Mouse (Mus musculus) limb, embryonic 13.5 days (tissue): ENCODE measurements around the gene Mesp1. TPM values are rescaled to one million over a fixed set of nuclear protein-coding genes. Genes with fewer than 3 reads are reported as not detected.

Experiments used
- ATAC-seq: fragments of 200-750 bp; cut with Nextera tagmentation; 2 replicates; pipeline ENCODE4 v1.8.0; 2017; ENCODE audit warnings: low read depth, moderate number of reproducible peaks, moderate TSS enrichment; ENCODE audit not compliant: low FRiP score
- H3K27ac ChIP-seq: fragments of 300-500 bp; sonication (generic); 2 replicates; pipeline ENCODE4 v1.5.1; 2015; ENCODE audit warnings: inconsistent platforms, mild to moderate bottlenecking, moderate library complexity
- H3K27me3 ChIP-seq: fragments of 300-500 bp; sonication (generic); 2 replicates; pipeline ENCODE4 v1.6.1; 2015; ENCODE audit warnings: mild to moderate bottlenecking, inconsistent platforms
- H3K36me3 ChIP-seq: fragments of 300-500 bp; sonication (generic); 2 replicates; pipeline ENCODE4 v1.6.1; 2015; ENCODE audit warnings: inconsistent platforms, mild to moderate bottlenecking, moderate library complexity
- H3K4me1 ChIP-seq: fragments of 300-500 bp; sonication (generic); 2 replicates; pipeline ENCODE4 v1.6.1; 2015; ENCODE audit warnings: inconsistent platforms
- H3K4me2 ChIP-seq: fragments of 300-500 bp; sonication (generic); replicated peaks from 2 replicates; pipeline ENCODE4 v1.6.1; 2015; ENCODE audit warnings: inconsistent platforms, mild to moderate bottlenecking, moderate library complexity
- H3K4me3 ChIP-seq: fragments of 300-500 bp; sonication (generic); 2 replicates; pipeline ENCODE4 v1.5.1; 2015; ENCODE audit warnings: moderate library complexity, mild to moderate bottlenecking, inconsistent platforms
- H3K9ac ChIP-seq: fragments of 300-500 bp; sonication (generic); 2 replicates; pipeline ENCODE4 v1.6.1; 2015; ENCODE audit warnings: mild to moderate bottlenecking, inconsistent platforms
- H3K9me3 ChIP-seq: fragments of 300-500 bp; sonication (generic); 2 replicates; pipeline ENCODE4 v1.6.1; 2016; ENCODE audit warnings: inconsistent platforms
- WGBS: fragments of 180-500 bp; shearing (Covaris S2); methylation state at CpG from one replicate; pipeline ENCODE4 v1.1.7; 2015; 5-methylcytosine and 5-hydroxymethylcytosine counted together
- polyA plus RNA-seq: library from polyadenylated mRNA; unstranded; fragments of >200 nt; fragmentation: Nextera tagmentation; extraction: Ambion mirVana; gene quantifications from 2 replicates; pipeline ENCODE4 v1.2.1, GENCODE M21; 2015

The Mesp1 gene
- polyA plus RNA-seq, 1 experiment from 2014 or later = not detected

DNA sequence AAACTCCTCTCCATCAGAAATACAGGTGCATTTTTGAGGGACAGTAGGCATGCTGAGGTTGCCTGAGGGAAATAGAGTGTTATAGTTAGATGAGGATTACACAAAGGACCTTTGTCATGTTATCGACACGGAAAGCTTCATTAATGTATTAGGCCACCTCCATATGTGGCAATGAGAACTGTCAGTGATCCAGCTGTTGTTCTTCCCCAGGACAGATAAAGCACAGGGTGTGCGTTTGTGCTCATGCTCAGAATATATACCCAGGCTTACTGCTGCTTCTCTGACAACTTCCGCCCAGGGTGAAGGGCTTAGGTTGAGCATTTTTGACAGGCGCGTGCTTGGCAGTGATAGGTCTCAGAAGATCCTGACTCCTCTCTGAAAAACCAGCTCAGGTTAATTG is 44.1 kb downstream of the Mesp1 start:
- no peak overlapping the region for H3K4me2 ChIP-seq
- 87% methylated on average over 6 of the region's 6 CpGs for WGBS
- H3K4me1 ChIP-seq = no peaks in the 10 kb centered on the region
- H3K27me3 ChIP-seq = no peaks in the 10 kb centered on the region
- no peak overlapping the region for H3K27ac ChIP-seq
- ATAC-seq = no peak
- no peaks in the 10 kb centered on the region for H3K36me3 ChIP-seq
- H3K9ac ChIP-seq = no peak overlapping the region
- no peak overlapping the region for H3K4me3 ChIP-seq
- H3K9me3 ChIP-seq = no peaks in the 10 kb centered on the region

DNA sequence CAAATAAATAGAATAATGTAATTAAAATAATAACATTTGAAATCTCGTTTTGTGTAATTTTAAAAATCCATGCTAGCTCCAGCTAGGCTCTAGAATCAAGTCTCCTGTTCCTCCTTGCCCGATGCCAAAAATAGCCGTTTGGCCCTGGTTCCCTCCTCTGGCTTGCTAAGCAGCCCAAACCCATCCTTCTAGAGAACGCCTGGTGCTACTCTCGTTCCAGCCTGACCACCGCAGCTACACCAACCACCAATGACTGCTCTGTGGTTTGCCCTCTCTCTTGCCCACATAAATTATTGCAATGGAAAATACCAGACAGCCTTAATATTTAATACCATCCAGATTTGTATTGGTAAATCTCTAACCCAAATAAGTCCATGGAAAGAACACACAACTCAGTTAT is 45.9 kb downstream of the Mesp1 start:
- no peak overlapping the region for H3K9ac ChIP-seq
- H3K27ac ChIP-seq = no peak overlapping the region
- no peaks in the 10 kb centered on the region for H3K9me3 ChIP-seq
- H3K27me3 ChIP-seq = no peaks in the 10 kb centered on the region
- 73% methylated on average over 6 of the region's 6 CpGs for WGBS
- H3K4me3 ChIP-seq = no peak overlapping the region
- no peak for ATAC-seq
- peaks cover 7% of the 10 kb centered on the region; the same call in 1 of the 2 replicates for H3K4me1 ChIP-seq
- no peaks in the 10 kb centered on the region for H3K36me3 ChIP-seq
- no peak overlapping the region for H3K4me2 ChIP-seq

- no peak overlapping the region for H3K9ac ChIP-seq
- H3K27me3 ChIP-seq = no peaks in the 10 kb centered on the region
- ATAC-seq = no peak
- no peaks in the 10 kb centered on the region for H3K9me3 ChIP-seq
- H3K4me2 ChIP-seq = no peak overlapping the region
- no peak overlapping the region for H3K27ac ChIP-seq
- H3K36me3 ChIP-seq = no peaks in the 10 kb centered on the region
- WGBS = 74% methylated on average over 5 of the region's 5 CpGs
- H3K4me1 ChIP-seq = peaks cover 9% of the 10 kb centered on the region; the same call in 1 of the 2 replicates
- H3K4me3 ChIP-seq = no peak overlapping the region
Measured at GRCm38 (mm10) chr7:79744585-79744984, 49.0 kb downstream of the Mesp1 start.

GRCm38 (mm10) chr7:79744051-79744450 is 49.5 kb downstream of the Mesp1 start:
- Histone ChIP-seq H3K27ac (no peak overlapping the region), H3K4me3 (no peak overlapping the region), H3K9ac (no peak overlapping the region), H3K27me3 (no peaks in the 10 kb centered on the region), H3K4me1 (peaks cover 9% of the 10 kb centered on the region; the same call in 1 of the 2 replicates), H3K4me2 (no peak overlapping the region), H3K9me3 (no peaks in the 10 kb centered on the region), H3K36me3 (no peaks in the 10 kb centered on the region)
- 86% methylated on average over 9 of the region's 9 CpGs for WGBS
- no peak for ATAC-seq

DNA sequence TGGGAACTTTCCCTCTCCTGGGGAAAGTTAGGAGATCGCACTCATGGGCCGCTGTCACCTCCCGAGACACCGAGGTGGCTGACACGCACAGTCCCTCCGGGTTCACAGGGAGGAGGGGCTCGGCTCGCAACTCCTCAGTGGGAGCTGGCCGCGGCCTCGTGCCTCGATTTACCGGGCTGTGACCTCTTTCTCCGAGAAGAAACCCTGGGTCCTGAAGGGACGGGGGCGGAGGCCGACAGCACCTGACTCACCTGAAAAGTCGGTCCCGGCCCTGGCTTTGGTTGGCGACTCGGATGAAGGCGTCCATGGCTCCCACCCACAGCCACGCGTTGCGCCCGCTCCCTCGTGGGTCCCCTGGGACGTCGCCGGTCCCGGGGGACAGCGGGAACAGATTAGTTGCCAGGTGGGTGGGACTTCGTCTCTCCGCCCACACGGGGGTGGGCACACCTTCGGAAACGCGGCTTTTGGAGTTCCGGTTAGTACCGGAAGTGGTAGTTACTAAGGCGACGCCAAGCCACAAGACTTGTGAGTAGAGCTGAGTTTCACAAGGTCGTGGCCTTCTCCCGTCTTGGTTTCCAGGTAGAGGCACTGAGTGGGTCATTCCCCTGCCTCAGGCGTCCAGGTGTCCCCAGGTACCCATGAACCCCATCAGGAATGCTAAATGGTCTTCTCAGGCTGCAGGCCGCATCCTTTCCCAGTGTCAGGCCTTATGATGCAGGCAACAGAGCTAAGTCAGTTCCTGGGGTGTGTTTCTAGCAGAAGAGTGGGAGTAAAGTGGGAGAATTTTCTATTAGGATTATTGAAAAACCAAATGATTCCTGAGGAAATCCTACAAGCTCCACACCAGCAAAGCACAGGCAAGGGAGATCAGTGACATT is 50.7 kb downstream of the Mesp1 start, which contains the start of the genes Pex11a and Wdr93:
TSS of gene Pex11a (minus strand) at position 473 of the 878 bp plus-strand sequence.
TSS of gene Wdr93 (plus strand) at position 505 of the 878 bp plus-strand sequence.
- Histone ChIP-seq H3K27ac (no peak within 1 kb of the TSS), H3K9me3 (no peaks in the 10 kb centered on the region), H3K36me3 (peaks cover 1% of the 10 kb centered on the region; the same call in 1 of the 2 replicates), H3K4me3 (peak within 1 kb of the TSS; percentile 75), H3K4me2 (peak within 1 kb of the TSS; percentile 95), H3K9ac (peak within 1 kb of the TSS; percentile 75), H3K4me1 (peaks cover 9% of the 10 kb centered on the region; the same call in 1 of the 2 replicates), H3K27me3 (no peaks in the 10 kb centered on the region)
- WGBS = 2% methylated on average over 46 of the region's 46 CpGs
- peak; percentile 92 for ATAC-seq

GRCm38 (mm10) chr7:79742277-79742658 is 51.3 kb downstream of the Mesp1 start:
- H3K27ac ChIP-seq = no peak overlapping the region
- no peaks in the 10 kb centered on the region for H3K27me3 ChIP-seq
- peak overlapping the region; percentile 75 for H3K9ac ChIP-seq
- peak overlapping the region; percentile 75 for H3K4me3 ChIP-seq
- H3K9me3 ChIP-seq = no peaks in the 10 kb centered on the region
- ATAC-seq = no peak
- 21% methylated on average over 11 of the region's 11 CpGs for WGBS
- H3K36me3 ChIP-seq = peaks cover 7% of the 10 kb centered on the region
- peaks cover 9% of the 10 kb centered on the region; the same call in 1 of the 2 replicates for H3K4me1 ChIP-seq
- H3K4me2 ChIP-seq = peak overlapping the region; percentile 95

Other genes with a start within 250 kb of the Mesp1 start
- gene Rhcg, start 176.1 kb downstream of the Mesp1 start, polyA plus RNA-seq = not detected in 2 replicates
- gene Ticrr, start 133.6 kb downstream of the Mesp1 start, polyA plus RNA-seq = 9.1 and 9.7 TPM in 2 replicates
- gene Kif7, start 78.1 kb downstream of the Mesp1 start, polyA plus RNA-seq = 6.5 and 6.9 TPM in 2 replicates
- not detected in 2 replicates for gene Plin1, start 60.9 kb downstream of the Mesp1 start, polyA plus RNA-seq
- gene Pex11a, start 50.7 kb downstream of the Mesp1 start, polyA plus RNA-seq = 9.9 and 11.7 TPM in 2 replicates
- gene Wdr93, start 50.6 kb downstream of the Mesp1 start, polyA plus RNA-seq = 0.11 and 0.27 TPM in 2 replicates
- gene Mesp2, start 16.9 kb upstream of the Mesp1 start, polyA plus RNA-seq = 0.19 and 0.22 TPM in 2 replicates
- gene Anpep, start 67.3 kb upstream of the Mesp1 start, polyA plus RNA-seq = 15.2 and 18.4 TPM in 2 replicates
- gene Ap3s2, start 126.9 kb upstream of the Mesp1 start, polyA plus RNA-seq = 31.6 and 32.6 TPM in 2 replicates
- 18.8 and 20.3 TPM in 2 replicates for gene Arpin, start 141.6 kb upstream of the Mesp1 start, polyA plus RNA-seq
- gene Zfp710, start 231.0 kb upstream of the Mesp1 start, polyA plus RNA-seq = 15.0 and 15.9 TPM in 2 replicates